Mouse (Mus musculus) spleen, postnatal 14 days (tissue): ENCODE results near the gene Ddx56.

ENCODE experiments used
- DNase-seq, 2 experiments: peaks; one replicate each; pipeline ENCODE4 v3.0.0; 2021 to 2022; ENCODE audit warnings: low spot score in 2 of 2

Gene Ddx56

GRCm38 (mm10) chr11:6267320-6268254 lies at the start of gene Ddx56:
Gene Ddx56 (minus strand): TSS chr11:6267772.
- DNase-seq, result peak; percentile 75 to 84

DNA sequence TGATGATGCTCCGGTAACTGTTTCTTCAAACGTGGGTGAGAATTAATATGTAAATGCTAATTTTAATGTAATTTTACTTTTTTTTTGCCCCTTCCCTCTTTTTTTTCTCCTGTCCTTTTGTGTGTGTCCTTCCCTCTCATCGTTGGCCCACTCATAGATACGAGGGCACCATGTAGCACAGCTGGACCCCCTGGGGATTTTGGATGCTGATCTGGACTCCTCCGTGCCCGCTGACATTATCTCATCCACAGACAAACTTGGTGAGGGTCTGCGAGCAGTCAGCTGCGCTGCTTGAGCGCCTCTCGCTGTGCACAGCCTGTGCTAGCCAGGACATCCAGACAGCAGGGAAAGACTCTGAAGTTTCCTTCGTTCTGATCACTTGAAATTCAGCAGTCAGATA lies 49.2 kb upstream of the Ddx56 start:
- no peak for DNase-seq

GRCm38 (mm10) chr11:6313874-6314406 lies 46.4 kb upstream of the Ddx56 start:
- DNase-seq, result no peak

- DNase-seq, result no peak
These were observed 40.6 kb upstream of the Ddx56 start for GRCm38 (mm10) chr11:6308181-6308580.

- no peak for DNase-seq
These were observed 38.4 kb upstream of the Ddx56 start for GRCm38 (mm10) chr11:6305943-6306430.

- no peak for DNase-seq
These were observed 35.2 kb upstream of the Ddx56 start for GRCm38 (mm10) chr11:6302793-6303192.

GRCm38 (mm10) chr11:6299435-6299834 lies 31.9 kb upstream of the Ddx56 start:
- DNase-seq, result no peak

DNA sequence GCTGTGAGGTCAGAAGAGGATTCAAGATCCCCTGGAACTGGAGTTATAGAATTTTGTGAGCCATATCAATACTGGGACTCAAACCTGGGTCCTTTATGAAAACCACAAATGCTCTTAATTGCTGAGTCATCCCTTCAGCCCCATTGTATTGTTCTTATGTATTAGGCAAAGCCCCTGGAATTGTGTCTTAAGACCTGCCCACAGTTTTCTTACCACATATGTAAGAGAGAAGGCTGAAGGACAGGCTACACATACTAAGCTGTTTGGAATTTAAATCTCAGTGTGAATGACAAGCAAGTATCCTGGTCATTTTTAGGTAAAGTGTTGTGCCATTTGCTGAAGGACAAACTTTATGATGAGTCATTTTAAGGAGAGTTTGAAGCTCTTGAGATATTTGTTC lies 28.5 kb upstream of the Ddx56 start:
- no peak for DNase-seq

GRCm38 (mm10) chr11:6294632-6295031 lies 27.1 kb upstream of the Ddx56 start:
- DNase-seq, result peak in 1 of 2 experiments; percentile 24

DNA sequence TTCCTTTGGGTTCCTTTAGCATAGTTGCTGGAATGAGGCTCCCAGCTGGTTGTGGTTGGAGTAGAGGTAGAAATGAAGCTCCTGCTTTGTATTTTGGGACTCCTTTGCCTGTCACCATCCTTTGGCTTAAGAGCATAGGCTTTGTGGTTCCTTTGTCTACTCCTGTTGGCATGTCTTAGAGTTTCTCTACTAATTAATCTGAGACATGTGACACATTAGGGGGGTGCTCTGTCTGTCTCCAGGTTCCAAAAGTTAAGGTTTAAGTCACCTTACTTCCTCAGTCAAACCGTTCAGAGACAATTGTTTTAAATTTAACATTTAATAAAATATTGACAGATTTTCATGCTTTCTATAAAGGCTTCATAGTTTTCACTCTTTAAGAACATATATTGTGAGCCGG lies 26.0 kb upstream of the Ddx56 start:
- no peak for DNase-seq

DNA sequence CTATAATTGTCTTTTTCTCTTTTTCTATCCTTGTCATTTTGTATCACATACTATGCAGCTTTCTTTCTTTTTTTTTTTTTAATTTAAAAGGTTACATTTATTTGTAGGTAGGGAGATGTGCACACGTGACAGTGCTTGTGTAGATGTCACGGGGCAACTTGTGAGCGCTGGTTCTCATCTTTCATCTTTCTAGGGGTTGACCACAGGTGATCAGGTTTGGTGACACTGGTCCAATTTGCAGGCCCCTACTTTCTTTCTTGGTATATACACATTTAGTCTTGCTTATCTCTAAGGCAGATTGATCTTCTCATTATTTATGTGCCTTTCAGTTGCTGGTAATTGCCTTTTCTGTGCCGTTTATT lies 25.4 kb upstream of the Ddx56 start:
- no peak for DNase-seq

GRCm38 (mm10) chr11:6292116-6292987 lies 24.8 kb upstream of the Ddx56 start:
- DNase-seq, result peak; percentile 25 to 55

GRCm38 (mm10) chr11:6291401-6292115 lies 24.0 kb upstream of the Ddx56 start, which contains the start of gene Ogdh:
Gene Ogdh (plus strand): TSS chr11:6291633.
- peak; percentile 98 for DNase-seq

DNA sequence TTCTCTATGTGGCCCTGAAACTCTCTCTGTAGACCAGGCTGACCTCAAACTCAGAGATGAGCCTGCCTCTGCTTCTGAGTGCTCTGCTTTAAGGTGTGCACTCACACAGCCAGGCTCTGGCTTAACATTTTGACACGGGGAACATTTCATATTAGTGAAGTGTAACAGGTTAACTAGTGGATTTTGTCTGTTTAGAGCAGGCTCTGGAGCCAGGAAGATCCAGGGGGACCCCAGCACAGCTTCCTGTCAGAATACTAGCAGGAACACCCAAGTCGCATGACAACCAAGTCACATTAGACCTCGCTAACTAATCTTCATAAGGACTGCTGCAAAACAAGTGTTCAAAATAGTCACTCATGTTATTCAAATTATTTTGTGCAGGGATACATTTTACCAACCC lies 23.3 kb upstream of the Ddx56 start:
- DNase-seq, result no peak

DNA sequence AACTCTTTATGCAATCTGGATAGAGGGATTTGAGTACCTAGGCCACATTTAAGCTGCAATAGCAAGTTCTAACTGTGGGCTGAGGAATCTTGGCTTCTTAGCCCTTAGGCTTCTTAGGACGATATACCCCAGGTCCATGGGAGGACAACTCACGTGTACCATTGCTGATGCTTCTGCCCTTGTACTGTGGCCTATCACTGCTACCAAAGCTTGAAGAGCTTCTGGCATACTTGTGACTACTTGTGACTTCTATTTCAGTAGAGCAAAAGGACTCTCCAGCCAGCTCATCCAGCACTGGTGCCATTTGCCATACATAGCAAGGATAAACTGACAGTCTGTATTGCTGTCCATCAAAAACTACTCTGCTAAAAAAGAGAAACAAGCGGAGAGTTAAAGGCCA lies 22.6 kb upstream of the Ddx56 start:
- no peak for DNase-seq

- DNase-seq, result no peak
These were observed 15.4 kb upstream of the Ddx56 start for GRCm38 (mm10) chr11:6282940-6283339.

DNA sequence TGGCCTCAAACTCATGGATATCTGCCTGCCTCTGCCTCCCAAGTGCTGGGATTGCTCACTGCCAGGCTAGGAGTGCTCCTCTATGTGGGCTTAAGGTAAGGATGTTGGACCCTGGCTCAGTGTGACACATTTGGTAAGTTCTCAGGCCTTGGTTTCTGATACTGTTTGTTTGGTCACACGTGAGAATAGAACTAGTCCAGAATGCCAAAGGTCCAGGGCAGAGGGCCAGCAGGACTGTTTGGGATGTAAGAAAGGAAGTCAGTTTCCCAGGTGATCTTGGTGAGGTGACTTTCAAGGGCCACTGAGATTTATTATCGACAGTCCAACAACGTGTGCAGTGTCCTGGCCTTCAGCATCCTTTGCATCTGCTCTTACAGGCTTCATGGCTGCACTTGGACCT lies 8.9 kb upstream of the Ddx56 start:
- no peak for DNase-seq

- no peak for DNase-seq
These were observed 7.5 kb upstream of the Ddx56 start for GRCm38 (mm10) chr11:6275094-6275484.

DNA sequence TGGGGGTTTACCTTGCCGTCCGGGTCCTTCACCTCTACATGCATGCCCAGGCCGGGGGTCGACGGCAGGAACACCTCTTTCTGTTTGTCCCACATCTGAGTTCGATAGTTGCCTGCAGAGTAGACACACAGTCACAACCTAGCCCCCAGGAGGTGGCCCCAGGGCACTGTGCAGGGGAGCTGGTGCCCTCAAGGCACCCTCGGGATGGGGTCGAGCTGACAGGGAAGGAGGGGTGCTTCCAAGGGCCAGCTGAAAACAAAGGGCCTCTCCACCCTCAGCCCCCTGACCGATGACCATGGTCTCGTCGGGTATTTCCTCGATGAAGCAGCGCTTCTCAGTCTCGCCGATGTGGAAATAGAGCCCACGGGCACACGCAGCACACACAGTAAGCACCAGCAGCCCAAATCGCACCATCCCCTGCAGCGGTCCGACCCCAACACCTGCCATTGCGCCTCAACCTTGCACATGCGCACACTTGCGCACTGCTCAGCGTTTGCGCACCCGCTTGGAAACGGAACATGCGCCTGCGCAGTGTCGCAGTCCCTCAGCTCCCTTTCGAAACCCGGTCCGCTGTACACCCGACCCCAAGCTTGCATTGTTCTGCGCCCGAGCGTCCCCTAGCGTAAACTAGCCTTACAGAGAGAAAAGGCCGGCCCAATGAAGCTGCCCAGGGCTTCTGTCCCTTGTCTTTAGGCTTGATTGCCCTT lies 7.0 kb upstream of the Ddx56 start, which contains the start of gene Tmed4:
Gene Tmed4 (minus strand): TSS at position 484 of the 707 bp plus-strand sequence.
- DNase-seq, result peak; percentile 94 to 97

DNA sequence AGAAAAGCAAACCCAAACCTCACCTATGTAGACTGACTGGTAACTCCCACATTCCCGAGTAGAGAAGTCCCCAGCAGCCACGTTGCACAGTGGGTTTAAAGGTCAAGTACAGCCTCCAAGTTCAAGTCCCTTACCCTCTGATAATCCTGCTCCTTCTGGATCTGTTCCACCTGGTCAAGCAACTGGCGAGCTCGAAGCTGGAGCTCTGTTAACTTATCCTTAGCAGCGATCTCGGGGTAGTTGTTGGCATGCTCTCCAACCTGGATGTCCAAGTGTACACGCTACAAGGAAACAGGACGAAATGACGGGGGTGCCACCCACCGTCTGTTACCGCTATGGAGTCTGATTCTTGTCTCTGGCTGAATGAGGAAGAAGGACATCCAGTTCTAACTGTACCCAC lies 6.0 kb upstream of the Ddx56 start:
- no peak for DNase-seq

- DNase-seq, result no peak
These were observed 951 bp downstream of the Ddx56 start for GRCm38 (mm10) chr11:6266621-6267020.
